Mouse (Mus musculus) neural tube, embryonic 15.5 days (tissue): ENCODE data around the gene Lrp1. TPM values are rescaled to one million over a fixed set of nuclear protein-coding genes. Genes with fewer than 3 reads are reported as not detected.

Experiments used
- ATAC-seq: fragments of 200-750 bp; cut with Nextera tagmentation; 2 replicates; pipeline ENCODE4 v1.8.0; 2017; ENCODE audit warnings: mild to moderate bottlenecking, moderate TSS enrichment, moderate library complexity; ENCODE audit not compliant: low FRiP score
- H3K27ac ChIP-seq: fragments of 300-500 bp; sonication (generic); replicated peaks from 2 replicates; pipeline ENCODE4 v1.5.1; 2015; ENCODE audit warnings: mild to moderate bottlenecking, inconsistent platforms
- H3K27me3 ChIP-seq: fragments of 300-500 bp; sonication (generic); replicated peaks from 2 replicates; pipeline ENCODE4 v1.6.1; 2015; ENCODE audit warnings: inconsistent platforms
- H3K36me3 ChIP-seq: fragments of 300-500 bp; sonication (generic); 2 replicates; pipeline ENCODE4 v1.6.1; 2015; ENCODE audit warnings: inconsistent platforms
- H3K4me1 ChIP-seq: fragments of 300-500 bp; sonication (generic); 2 replicates; pipeline ENCODE4 v1.6.1; 2015; ENCODE audit warnings: inconsistent platforms
- H3K4me2 ChIP-seq: fragments of 300-500 bp; sonication (generic); 2 replicates; pipeline ENCODE4 v1.6.1; 2015; ENCODE audit warnings: inconsistent platforms, mild to moderate bottlenecking, moderate library complexity
- H3K4me3 ChIP-seq: fragments of 300-500 bp; sonication (generic); replicated peaks from 2 replicates; pipeline ENCODE4 v1.5.1; 2015; ENCODE audit warnings: mild to moderate bottlenecking, inconsistent platforms
- H3K9ac ChIP-seq: fragments of 300-500 bp; sonication (generic); replicated peaks from 2 replicates; pipeline ENCODE4 v1.6.1; 2015; ENCODE audit warnings: mild to moderate bottlenecking, inconsistent platforms
- H3K9me3 ChIP-seq: fragments of 300-500 bp; sonication (generic); replicated peaks from 2 replicates; pipeline ENCODE4 v1.6.1; 2016; ENCODE audit warnings: inconsistent platforms
- WGBS: fragments of 180-500 bp; shearing (Covaris S2); methylation state at CpG from one replicate; pipeline ENCODE4 v1.1.7; 2015; ENCODE audit warnings: mixed read lengths; 5-methylcytosine and 5-hydroxymethylcytosine counted together
- polyA plus RNA-seq: library from polyadenylated mRNA; unstranded; fragments of >200 nt; fragmentation: Nextera tagmentation; extraction: Ambion mirVana; gene quantifications from 2 replicates; pipeline ENCODE4 v1.2.1, GENCODE M21; 2015

The Lrp1 gene
- polyA plus RNA-seq, 1 experiment from 2014 or later: 108 TPM

DNA sequence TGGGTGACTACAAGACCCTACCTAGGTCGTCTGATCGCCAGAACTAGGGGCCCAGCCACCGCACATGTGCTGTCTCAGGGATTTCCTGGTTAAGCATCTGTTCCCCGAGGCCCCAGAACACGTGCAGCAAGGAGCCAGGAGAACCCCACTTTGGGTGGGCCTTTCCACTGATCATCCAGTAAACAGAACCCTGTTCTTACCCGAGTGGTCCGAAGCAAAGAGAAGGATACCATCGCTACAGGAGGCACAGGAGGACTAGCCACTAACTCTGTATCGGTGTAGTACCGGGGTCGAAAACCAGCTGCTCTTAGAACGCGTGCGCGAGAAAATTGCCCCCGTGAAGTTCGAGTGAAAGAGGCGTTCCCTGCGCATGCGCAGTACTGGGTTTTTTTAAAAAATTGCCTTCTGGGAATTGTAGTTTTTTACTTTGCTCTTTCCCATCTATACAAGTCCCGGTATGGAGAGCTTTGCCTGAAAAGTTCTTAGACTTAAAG, 98.8 kb downstream of the Lrp1 start, which contains the start of gene Shmt2:
TSS of gene Shmt2 (minus strand) at position 357 of the 494 bp plus-strand sequence.
- Histone ChIP-seq H3K9me3 (no peaks in the 10 kb centered on the region), H3K4me1 (peaks cover 56% of the 10 kb centered on the region), H3K27ac (peak within 1 kb of the TSS; percentile 54), H3K36me3 (peaks cover 13% of the 10 kb centered on the region), H3K27me3 (peaks cover 15% of the 10 kb centered on the region), H3K4me2 (peak within 1 kb of the TSS; percentile 92), H3K4me3 (peak within 1 kb of the TSS; percentile 61), H3K9ac (peak within 1 kb of the TSS; percentile 54)
- peak; percentile 58 for ATAC-seq
- WGBS: under 1% methylated on average over 21 of the region's 21 CpGs

DNA sequence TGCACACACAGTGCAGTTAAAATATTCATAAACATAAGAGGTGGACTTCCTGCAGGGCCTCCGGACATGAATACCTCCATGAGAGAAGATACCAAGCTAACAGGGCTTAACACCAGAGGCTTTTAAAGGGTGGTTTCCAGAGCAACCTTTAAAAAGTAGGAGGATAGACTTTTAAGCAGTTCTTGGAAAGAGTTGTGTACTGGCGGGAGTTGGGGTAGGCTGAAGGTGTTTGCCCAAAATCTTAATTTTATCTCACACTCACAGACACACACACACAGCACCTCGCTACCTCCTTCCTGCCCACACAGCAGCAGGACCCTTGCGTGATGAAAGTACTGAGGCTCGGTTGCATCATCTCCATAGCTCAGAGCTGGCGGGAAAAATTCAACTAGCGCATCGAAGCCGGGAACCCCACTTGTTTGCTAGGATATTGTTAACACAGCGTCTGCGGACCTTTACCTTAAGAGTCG, 99.3 kb downstream of the Lrp1 start:
- Histone ChIP-seq H3K27me3 (peaks cover 15% of the 10 kb centered on the region), H3K4me3 (peak overlapping the region; percentile 61), H3K36me3 (peaks cover 13% of the 10 kb centered on the region), H3K9me3 (no peaks in the 10 kb centered on the region), H3K9ac (peak overlapping the region; percentile 54), H3K4me1 (peaks cover 56% of the 10 kb centered on the region), H3K4me2 (peak overlapping the region; percentile 92), H3K27ac (peak overlapping the region; percentile 54)
- 13% methylated on average over 12 of the region's 12 CpGs for WGBS
- ATAC-seq: no peak

DNA sequence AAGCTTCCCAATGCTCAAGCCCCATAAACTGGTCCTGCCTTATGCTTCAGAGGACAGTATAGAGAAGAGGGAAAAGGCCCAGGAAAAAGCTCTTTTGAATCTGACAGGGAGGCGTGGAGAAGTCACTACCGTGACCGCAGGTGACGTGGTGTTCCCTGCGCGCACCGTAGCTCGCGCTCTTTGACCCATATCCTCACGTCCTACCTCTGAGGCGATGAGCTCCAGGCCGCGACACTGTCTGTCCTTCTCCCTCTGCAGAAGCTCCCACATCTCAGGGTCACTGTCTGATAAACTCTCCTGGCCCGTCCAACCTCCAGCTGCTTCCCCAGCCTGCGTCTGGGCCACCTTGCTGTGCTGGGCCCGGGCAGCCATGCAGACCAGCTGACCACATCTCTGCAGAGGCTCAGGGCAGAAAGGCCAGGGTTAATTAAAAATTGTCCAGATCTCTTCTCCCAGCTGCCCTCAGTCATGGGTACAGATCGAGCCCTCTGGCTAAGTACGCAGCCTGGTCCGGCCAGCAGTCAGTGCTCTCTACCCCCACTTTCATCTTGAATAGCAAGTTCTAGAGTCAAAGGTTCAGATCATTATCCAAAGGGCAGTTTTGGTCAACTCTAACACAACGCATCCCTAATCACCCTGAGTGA, 100.1 kb downstream of the Lrp1 start:
- H3K36me3 ChIP-seq: peaks cover 13% of the 10 kb centered on the region
- no peak overlapping the region for H3K4me3 ChIP-seq
- peaks cover 56% of the 10 kb centered on the region for H3K4me1 ChIP-seq
- H3K27ac ChIP-seq: no peak overlapping the region
- peak overlapping the region; percentile 54 for H3K9ac ChIP-seq
- no peaks in the 10 kb centered on the region for H3K9me3 ChIP-seq
- H3K27me3 ChIP-seq: peaks cover 21% of the 10 kb centered on the region
- peak overlapping the region; percentile 92 for H3K4me2 ChIP-seq
- 84% methylated on average over 20 of the region's 20 CpGs for WGBS
- ATAC-seq: no peak

DNA sequence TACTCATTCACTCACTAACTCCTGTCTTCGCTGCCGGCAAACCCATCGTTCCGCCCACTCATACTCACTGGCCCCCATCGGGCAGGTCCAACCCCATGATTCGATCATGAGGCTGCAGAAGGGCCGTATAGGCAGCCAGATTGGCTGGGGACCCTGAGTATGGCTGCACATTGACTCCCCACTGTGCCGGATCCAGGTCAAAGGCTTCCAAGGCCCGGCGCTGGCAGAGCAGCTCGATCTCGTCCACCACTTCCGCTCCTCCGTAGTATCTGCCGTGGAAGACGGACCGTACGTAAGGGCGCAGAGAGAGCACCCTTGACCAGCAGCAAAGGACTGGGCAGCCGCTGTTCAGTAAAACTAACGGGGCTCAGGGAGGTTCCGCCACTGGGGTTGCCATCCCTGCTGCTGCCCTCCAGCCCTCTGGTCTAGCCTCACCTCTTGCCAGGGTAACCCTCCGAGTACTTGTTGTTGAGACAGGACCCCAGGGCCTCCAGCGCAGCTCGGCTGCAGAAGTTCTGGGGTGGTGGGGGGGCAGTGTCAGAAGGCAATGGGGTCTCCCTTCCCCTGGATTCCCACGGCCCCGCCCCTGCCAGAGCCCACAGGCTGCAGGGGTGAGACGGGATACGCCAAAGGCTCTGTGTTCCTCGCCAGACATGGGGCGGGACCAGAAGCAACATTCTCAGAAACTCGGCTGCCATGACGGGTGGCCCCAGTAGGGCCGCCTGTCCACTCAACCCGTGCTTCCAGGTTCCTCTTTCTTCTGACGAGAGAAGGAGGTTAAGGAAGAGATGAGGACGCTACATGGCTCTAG, 100.8 kb downstream of the Lrp1 start:
- Histone ChIP-seq H3K27ac (no peak overlapping the region), H3K4me1 (peaks cover 56% of the 10 kb centered on the region), H3K9ac (no peak overlapping the region), H3K27me3 (peaks cover 24% of the 10 kb centered on the region), H3K36me3 (peaks cover 13% of the 10 kb centered on the region), H3K9me3 (no peaks in the 10 kb centered on the region), H3K4me2 (no peak overlapping the region), H3K4me3 (no peak overlapping the region)
- no peak for ATAC-seq
- 95% methylated on average over 37 of the region's 37 CpGs for WGBS

DNA sequence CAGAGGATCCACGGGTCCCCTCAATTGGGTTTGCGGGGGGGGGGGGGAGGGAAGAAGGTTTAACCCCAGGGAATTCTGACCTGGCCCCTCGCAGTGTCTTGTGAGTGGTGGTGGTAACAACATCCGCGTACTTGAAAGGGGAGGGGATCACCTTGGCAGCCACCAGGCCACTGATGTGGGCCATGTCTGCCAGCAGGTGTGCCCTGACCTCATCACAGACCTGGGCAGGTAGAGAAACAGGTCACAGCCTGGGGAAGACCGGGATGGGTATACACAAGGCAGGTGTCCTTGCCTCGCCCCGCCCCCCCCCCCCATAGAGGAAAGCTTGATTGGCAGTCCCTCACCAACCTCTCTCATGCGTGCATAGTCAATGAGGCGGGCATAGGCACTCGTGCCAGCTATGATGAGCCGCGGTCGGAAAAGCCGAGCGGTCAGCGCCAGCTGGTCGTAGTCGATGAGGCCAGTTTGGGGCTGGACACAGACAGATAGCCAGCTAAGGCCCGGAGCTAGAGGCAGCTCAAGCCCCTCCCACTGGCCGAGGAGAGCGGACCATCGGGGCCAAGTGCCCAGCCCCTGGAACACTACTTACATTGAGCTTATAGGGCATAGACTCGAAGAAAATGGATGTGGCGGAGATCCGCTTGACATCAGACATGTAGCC, 101.8 kb downstream of the Lrp1 start:
- H3K4me3 ChIP-seq: no peak overlapping the region
- WGBS: 88% methylated on average over 26 of the region's 26 CpGs
- no peak overlapping the region for H3K27ac ChIP-seq
- peaks cover 13% of the 10 kb centered on the region for H3K36me3 ChIP-seq
- H3K9me3 ChIP-seq: no peaks in the 10 kb centered on the region
- H3K4me2 ChIP-seq: no peak overlapping the region
- ATAC-seq: no peak
- H3K27me3 ChIP-seq: peaks cover 30% of the 10 kb centered on the region
- peaks cover 55% of the 10 kb centered on the region for H3K4me1 ChIP-seq
- no peak overlapping the region for H3K9ac ChIP-seq

DNA sequence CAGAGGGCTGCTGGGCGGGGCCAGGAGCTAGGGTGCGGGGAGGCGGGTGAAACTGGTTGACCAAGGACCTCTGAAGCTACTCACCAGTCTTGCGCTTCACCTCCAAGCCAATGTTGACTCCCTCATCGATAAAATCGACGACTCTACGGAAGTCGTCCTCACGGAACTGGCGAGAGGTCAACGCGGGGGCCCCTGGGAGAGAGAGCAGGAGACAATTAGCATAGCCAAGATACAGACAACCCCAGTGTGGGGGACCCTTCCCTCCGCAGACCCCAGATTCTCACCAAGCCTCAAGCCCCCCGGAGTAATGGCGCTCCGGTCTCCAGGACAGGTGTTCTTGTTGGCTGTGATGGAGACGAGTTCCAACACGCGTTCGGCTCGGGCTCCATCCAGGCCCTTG, 103.0 kb downstream of the Lrp1 start:
- no peak overlapping the region for H3K27ac ChIP-seq
- no peak overlapping the region for H3K4me3 ChIP-seq
- peaks cover 32% of the 10 kb centered on the region for H3K27me3 ChIP-seq
- peaks cover 13% of the 10 kb centered on the region for H3K36me3 ChIP-seq
- no peak overlapping the region for H3K4me2 ChIP-seq
- no peak for ATAC-seq
- H3K4me1 ChIP-seq: peaks cover 67% of the 10 kb centered on the region
- WGBS: 95% methylated on average over 22 of the region's 22 CpGs
- H3K9me3 ChIP-seq: no peaks in the 10 kb centered on the region
- H3K9ac ChIP-seq: no peak overlapping the region

DNA sequence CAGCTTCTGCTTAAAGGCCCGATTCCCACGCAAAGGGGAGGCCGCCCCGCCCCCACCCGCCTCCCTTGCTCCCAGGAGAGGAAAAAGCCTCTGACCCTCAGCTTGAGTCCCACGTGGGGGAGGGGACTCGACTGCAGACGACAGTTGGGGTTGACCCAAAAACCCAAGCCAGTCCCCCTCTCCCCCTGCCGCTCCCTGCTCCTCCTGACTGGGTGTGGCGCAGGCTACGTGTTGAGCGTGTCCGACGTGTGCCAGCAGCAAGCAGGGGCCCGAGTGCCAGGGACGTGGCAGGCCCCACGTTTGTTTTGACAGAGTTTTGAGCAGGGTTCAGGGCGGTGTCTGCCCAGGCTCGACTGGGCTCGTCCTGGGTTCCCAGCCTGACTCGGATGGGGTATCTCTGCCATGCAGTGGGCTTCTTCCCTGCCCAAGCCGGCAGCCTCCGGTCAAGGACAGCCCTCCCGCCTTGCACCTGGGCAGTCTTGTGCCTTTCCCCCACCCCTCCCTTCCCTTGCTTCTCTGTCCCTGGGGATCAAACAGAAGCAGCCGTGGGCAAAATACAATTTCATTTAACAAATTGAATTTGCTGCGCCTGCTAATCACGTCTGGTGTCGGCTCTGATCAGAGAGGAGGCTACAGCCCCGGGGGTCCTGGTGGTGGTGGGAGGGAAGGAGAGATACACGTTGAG, 104.2 kb downstream of the Lrp1 start:
- Histone ChIP-seq H3K9ac (peak overlapping the region; percentile 15; the same call in 1 of the 2 replicates), H3K27ac (no peak overlapping the region; the same call in 1 of the 2 replicates), H3K36me3 (peaks cover 13% of the 10 kb centered on the region), H3K27me3 (peaks cover 32% of the 10 kb centered on the region), H3K4me3 (no peak overlapping the region), H3K9me3 (no peaks in the 10 kb centered on the region), H3K4me1 (peaks cover 75% of the 10 kb centered on the region), H3K4me2 (peak overlapping the region; percentile 36)
- 7% methylated on average over 30 of the region's 30 CpGs for WGBS
- no peak for ATAC-seq

DNA sequence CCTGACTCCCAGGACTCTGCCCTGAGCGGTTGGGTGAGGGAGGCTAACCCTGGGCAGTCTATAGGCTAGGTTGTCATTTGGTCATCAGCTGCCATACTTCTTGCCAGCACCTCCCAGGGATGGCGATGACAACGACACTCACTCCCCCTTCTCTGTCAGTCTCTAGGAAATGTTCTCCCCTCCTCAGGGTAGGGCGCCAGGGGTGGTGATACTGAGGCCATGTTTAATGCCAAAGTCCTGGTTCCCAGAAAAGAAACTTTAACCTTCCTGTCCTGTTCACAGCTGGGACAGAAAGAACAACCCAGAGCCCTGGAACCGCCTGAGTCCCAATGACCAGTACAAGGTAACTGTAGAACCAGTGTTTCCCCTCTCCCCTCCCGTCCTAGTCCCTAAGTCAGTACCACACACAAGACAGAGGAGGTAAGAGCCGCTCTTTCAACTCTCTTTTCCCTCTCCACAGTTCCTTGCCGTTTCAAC, 104.9 kb downstream of the Lrp1 start:
- no peak for ATAC-seq
- H3K4me1 ChIP-seq: peaks cover 75% of the 10 kb centered on the region
- H3K36me3 ChIP-seq: peaks cover 13% of the 10 kb centered on the region
- no peak overlapping the region for H3K27ac ChIP-seq
- H3K4me2 ChIP-seq: peak overlapping the region; percentile 36
- H3K9ac ChIP-seq: no peak overlapping the region
- H3K9me3 ChIP-seq: no peaks in the 10 kb centered on the region
- 18% methylated on average over 8 of the region's 8 CpGs for WGBS
- H3K27me3 ChIP-seq: peaks cover 32% of the 10 kb centered on the region
- H3K4me3 ChIP-seq: no peak overlapping the region

DNA sequence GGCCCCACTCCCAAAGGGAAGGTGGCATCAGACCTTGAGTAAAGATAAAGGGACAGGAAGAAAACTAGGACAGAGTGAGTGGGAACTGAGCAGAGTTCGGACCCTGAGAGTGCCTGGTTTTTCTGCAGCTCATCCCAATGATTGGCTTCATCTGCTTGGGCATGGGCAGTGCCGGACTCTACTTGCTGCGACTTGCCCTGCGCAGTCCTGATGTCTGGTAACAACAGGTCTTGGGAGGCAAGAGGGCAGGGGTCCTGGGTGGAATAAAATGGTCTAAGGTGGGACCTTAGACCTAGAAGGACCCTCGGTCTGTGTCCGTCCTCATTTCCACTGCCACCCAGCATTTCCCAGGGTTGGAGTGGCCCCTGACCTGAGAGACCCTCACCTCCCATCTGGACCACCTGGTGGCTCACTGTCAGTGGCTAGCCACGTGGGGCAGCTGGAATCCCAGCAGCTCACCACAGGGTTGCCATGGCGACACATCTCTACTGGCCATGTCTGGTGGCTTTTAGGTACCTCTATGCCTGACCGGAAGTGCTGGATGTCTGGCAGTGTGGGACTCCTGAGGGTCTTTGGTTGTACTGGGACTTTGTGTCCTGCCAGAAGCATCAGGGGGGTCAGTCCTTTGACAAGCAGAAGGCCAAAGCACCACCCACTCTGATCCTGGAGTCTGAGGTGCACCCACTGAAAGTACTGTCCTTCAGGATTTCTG, 105.5 kb downstream of the Lrp1 start:
- WGBS: 30% methylated on average over 9 of the region's 9 CpGs

DNA sequence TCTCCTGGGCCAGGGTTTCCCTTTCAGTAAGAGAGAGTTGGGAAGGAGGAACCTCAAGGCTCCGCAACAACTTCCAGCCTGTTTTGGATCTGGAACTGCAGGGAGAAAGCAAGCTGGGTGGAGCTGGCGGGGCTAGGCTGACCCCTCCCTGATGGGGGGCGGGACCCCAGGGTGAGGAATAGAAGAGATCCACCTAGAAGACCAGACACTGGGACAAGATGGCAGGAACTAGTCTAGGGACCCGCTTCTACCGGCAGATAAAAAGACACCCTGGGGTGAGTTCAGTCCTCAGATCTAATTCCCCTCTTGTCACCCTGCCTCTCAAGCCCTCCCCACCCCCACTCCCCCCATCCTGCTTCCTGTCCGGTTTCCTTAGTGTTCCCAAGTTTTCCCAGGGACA, 106.2 kb downstream of the Lrp1 start, which contains the start of gene Ndufa4l2:
TSS of gene Ndufa4l2 (plus strand) at position 204 of the 400 bp plus-strand sequence.
- Histone ChIP-seq H3K9me3 (no peaks in the 10 kb centered on the region), H3K9ac (peak within 1 kb of the TSS; percentile 4; the same call in 1 of the 2 replicates), H3K4me3 (no peak within 1 kb of the TSS), H3K27ac (peak within 1 kb of the TSS; percentile 92), H3K4me1 (peaks cover 79% of the 10 kb centered on the region), H3K36me3 (peaks cover 10% of the 10 kb centered on the region), H3K27me3 (peaks cover 32% of the 10 kb centered on the region), H3K4me2 (peak within 1 kb of the TSS; percentile 69)
- ATAC-seq: no peak
- WGBS: 23% methylated on average over 6 of the region's 6 CpGs

More for the DNA sequence above, 105.5 kb downstream of the Lrp1 start:
- Histone ChIP-seq H3K36me3 (peaks cover 13% of the 10 kb centered on the region), H3K27ac (no peak overlapping the region), H3K4me3 (no peak overlapping the region), H3K9ac (no peak overlapping the region), H3K4me1 (peaks cover 75% of the 10 kb centered on the region), H3K4me2 (peak overlapping the region; percentile 36), H3K9me3 (no peaks in the 10 kb centered on the region), H3K27me3 (peaks cover 32% of the 10 kb centered on the region)
- no peak for ATAC-seq
